Mouse (Mus musculus): Measurements from ENCODE around the gene Carns1. TPM values are rescaled to one million over a fixed set of nuclear protein-coding genes. Genes with fewer than 3 reads are reported as not detected.

The Carns1 gene
- polyA plus RNA-seq, 1 experiment, result 14.4 TPM

GRCm38 (mm10) chr19:4147782-4148490 lies 27.3 kb downstream of the Carns1 start:
- WGBS, result 41% methylated on average over 9 of the region's 9 CpGs
- no peak overlapping the region for H3K4me3 ChIP-seq (replicated peaks; ENCODE audit: extremely low read depth, low read depth, low read length)
- TF ChIP-seq POLR2A (IDR thresholded peaks at IDR 0.05; ENCODE audit: borderline replicate concordance, extremely low read depth, low read depth, low read length) (no peak), CTCF (IDR thresholded peaks at IDR 0.05; ENCODE audit: insufficient read depth, low read length) (no peak)
- peaks cover 10% of the 10 kb centered on the region for H3K4me1 ChIP-seq (ENCODE audit: control insufficient read depth, insufficient read depth, low read length)
- no peak for DNase-seq

GRCm38 (mm10) chr19:4147022-4147405 lies 28.3 kb downstream of the Carns1 start:
- TF ChIP-seq CTCF (IDR thresholded peaks at IDR 0.05; ENCODE audit: insufficient read depth, low read length) (no peak), POLR2A (IDR thresholded peaks at IDR 0.05; ENCODE audit: borderline replicate concordance, extremely low read depth, low read depth, low read length) (no peak)
- H3K4me3 ChIP-seq (replicated peaks; ENCODE audit: extremely low read depth, low read depth, low read length), result no peak overlapping the region
- peaks cover 10% of the 10 kb centered on the region for H3K4me1 ChIP-seq (ENCODE audit: control insufficient read depth, insufficient read depth, low read length)
- WGBS, result 48% methylated on average over 3 of the region's 3 CpGs
- DNase-seq, result no peak

GRCm38 (mm10) chr19:4146366-4147021 lies 28.8 kb downstream of the Carns1 start:
- DNase-seq, result no peak
- no peak overlapping the region for H3K4me3 ChIP-seq (replicated peaks; ENCODE audit: extremely low read depth, low read depth, low read length)
- peaks cover 10% of the 10 kb centered on the region for H3K4me1 ChIP-seq (ENCODE audit: control insufficient read depth, insufficient read depth, low read length)
- no peak for TF ChIP-seq POLR2A (IDR thresholded peaks at IDR 0.05; ENCODE audit: borderline replicate concordance, extremely low read depth, low read depth, low read length)
- no peak for TF ChIP-seq CTCF (IDR thresholded peaks at IDR 0.05; ENCODE audit: insufficient read depth, low read length)
- WGBS, result 69% methylated on average over 12 of the region's 12 CpGs

- 91% methylated on average over 5 of the region's 5 CpGs for WGBS
- no peak for TF ChIP-seq CTCF (IDR thresholded peaks at IDR 0.05; ENCODE audit: insufficient read depth, low read length)
- TF ChIP-seq POLR2A (IDR thresholded peaks at IDR 0.05; ENCODE audit: borderline replicate concordance, extremely low read depth, low read depth, low read length), result no peak
- H3K4me1 ChIP-seq (ENCODE audit: control insufficient read depth, insufficient read depth, low read length), result peaks cover 10% of the 10 kb centered on the region
Measured at GRCm38 (mm10) chr19:4145936-4146335, 29.3 kb downstream of the Carns1 start.

GRCm38 (mm10) chr19:4144550-4145498 lies 30.5 kb downstream of the Carns1 start:
- no peak overlapping the region for H3K4me3 ChIP-seq (replicated peaks; ENCODE audit: extremely low read depth, low read depth, low read length)
- no peak for DNase-seq
- 60% methylated on average over 16 of the region's 16 CpGs for WGBS
- peaks cover 9% of the 10 kb centered on the region for H3K4me1 ChIP-seq (ENCODE audit: control insufficient read depth, insufficient read depth, low read length)
- TF ChIP-seq POLR2A (IDR thresholded peaks at IDR 0.05; ENCODE audit: borderline replicate concordance, extremely low read depth, low read depth, low read length) (no peak), CTCF (IDR thresholded peaks at IDR 0.05; ENCODE audit: insufficient read depth, low read length) (no peak)

More at GRCm38 (mm10) chr19:4145936-4146335, 29.3 kb downstream of the Carns1 start:
- no peak for DNase-seq
- H3K4me3 ChIP-seq (replicated peaks; ENCODE audit: extremely low read depth, low read depth, low read length), result no peak overlapping the region

- H3K4me1 ChIP-seq (ENCODE audit: control insufficient read depth, insufficient read depth, low read length), result peaks cover 2% of the 10 kb centered on the region; the same call in 1 of the 2 replicates
- no peak for DNase-seq
- no peak for TF ChIP-seq CTCF (IDR thresholded peaks at IDR 0.05; ENCODE audit: insufficient read depth, low read length)
- TF ChIP-seq POLR2A (IDR thresholded peaks at IDR 0.05; ENCODE audit: borderline replicate concordance, extremely low read depth, low read depth, low read length), result no peak
- 73% methylated on average over 7 of the region's 7 CpGs for WGBS
- H3K4me3 ChIP-seq (replicated peaks; ENCODE audit: extremely low read depth, low read depth, low read length), result no peak within 1 kb of the TSS
Measured at GRCm38 (mm10) chr19:4143759-4144268, 31.5 kb downstream of the Carns1 start, which contains the start of gene Cabp4. Gene Cabp4 (minus strand): TSS chr19:4144033.

- no peak for TF ChIP-seq POLR2A (IDR thresholded peaks at IDR 0.05; ENCODE audit: borderline replicate concordance, extremely low read depth, low read depth, low read length)
- TF ChIP-seq CTCF (IDR thresholded peaks at IDR 0.05; ENCODE audit: insufficient read depth, low read length), result no peak
- Histone ChIP-seq H3K4me1 (ENCODE audit: control insufficient read depth, insufficient read depth, low read length) (no peaks in the 10 kb centered on the region; the same call in 1 of the 2 replicates), H3K4me3 (replicated peaks; ENCODE audit: extremely low read depth, low read depth, low read length) (no peak overlapping the region)
- WGBS, result 73% methylated on average over 18 of the region's 18 CpGs
- DNase-seq, result no peak
Measured at GRCm38 (mm10) chr19:4142416-4143173, 32.7 kb downstream of the Carns1 start.

GRCm38 (mm10) chr19:4140147-4140546 lies 35.1 kb downstream of the Carns1 start:
- Histone ChIP-seq H3K4me1 (ENCODE audit: control insufficient read depth, insufficient read depth, low read length) (no peaks in the 10 kb centered on the region), H3K4me3 (replicated peaks; ENCODE audit: extremely low read depth, low read depth, low read length) (no peak overlapping the region)
- TF ChIP-seq POLR2A (IDR thresholded peaks at IDR 0.05; ENCODE audit: borderline replicate concordance, extremely low read depth, low read depth, low read length), result no peak
- no peak for TF ChIP-seq CTCF (IDR thresholded peaks at IDR 0.05; ENCODE audit: insufficient read depth, low read length)
- 71% methylated on average over 6 of the region's 6 CpGs for WGBS
- no peak for DNase-seq
